Mouse (Mus musculus): Measurements from ENCODE around the gene 1700084M14Rik. TPM values are rescaled to one million over a fixed set of nuclear protein-coding genes. Genes with fewer than 3 reads are reported as not detected.
"Not testable (repeated sequence)": the region's sequence is repeated elsewhere in the genome, so short reads cannot be mapped to it uniquely, and the experiment has no call there.

1700084M14Rik gene
- polyA plus RNA-seq (2016; fragmentation: Nextera tagmentation; extraction: Ambion mirVana): not detected in 2 replicates

DNA sequence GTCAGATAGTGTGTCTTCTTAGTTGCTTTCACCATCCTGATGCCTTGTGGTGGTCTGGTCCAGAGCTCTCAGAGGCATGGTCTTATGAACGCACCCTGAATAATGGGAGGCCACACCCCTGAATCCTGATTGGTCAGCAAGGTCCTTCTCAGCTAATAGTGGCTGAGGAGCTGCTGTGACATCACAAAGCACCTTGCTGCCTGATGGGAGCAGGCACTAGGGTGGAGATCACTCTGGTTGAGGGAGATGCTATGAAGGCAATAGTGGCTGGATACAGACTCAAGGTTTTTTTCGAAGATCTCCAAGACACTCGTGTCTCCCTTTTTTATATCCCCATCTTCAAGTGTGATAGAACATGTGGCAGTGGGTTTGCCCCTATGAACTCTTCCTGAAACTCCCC is at the start of gene 1700084M14Rik:
Gene 1700084M14Rik (minus strand): TSS at position 101 of the 400 bp plus-strand sequence.
- not testable (repeated sequence) for H3K27me3 ChIP-seq (ENCODE audit: low read depth, poor library complexity, severe bottlenecking); H3K9me3 ChIP-seq (replicated peaks); DNase-seq (ENCODE audit: low spot score); H3K27ac ChIP-seq; H3K36me3 ChIP-seq; H3K4me1 ChIP-seq; H3K4me3 ChIP-seq
- WGBS: 95% methylated on average over 3 of the region's 3 CpGs

Other genes starting within 250 kb of the 1700084M14Rik start
- gene Mageb2, start 244.2 kb downstream of the 1700084M14Rik start, polyA plus RNA-seq (2016; fragmentation: Nextera tagmentation; extraction: Ambion mirVana): not detected in 2 replicates
- gene Gm5072, start 183.4 kb downstream of the 1700084M14Rik start, polyA plus RNA-seq (2016; fragmentation: Nextera tagmentation; extraction: Ambion mirVana): not detected in 2 replicates
- not detected in 2 replicates for gene Gm8914, start 95.8 kb downstream of the 1700084M14Rik start, polyA plus RNA-seq (2016; fragmentation: Nextera tagmentation; extraction: Ambion mirVana)
- gene Gm14781, start 56.3 kb upstream of the 1700084M14Rik start, polyA plus RNA-seq (2016; fragmentation: Nextera tagmentation; extraction: Ambion mirVana): not detected in 2 replicates
- gene Mageb5, start 207.1 kb upstream of the 1700084M14Rik start, polyA plus RNA-seq (2016; fragmentation: Nextera tagmentation; extraction: Ambion mirVana): not detected in 2 replicates

Measured in limb, embryonic 10.5 days (tissue).